Mouse (Mus musculus) cerebellum, postnatal 36 days (tissue): ENCODE data around the gene Wdr64.
A peak's percentile ranks its signal among the peaks of the same experiment; 100 is the strongest.

Source experiments
- DNase-seq, 2 experiments: peaks; one replicate each; pipeline ENCODE4 v3.0.0; 2021 to 2022; ENCODE audit warnings: mixed read lengths in 2 of 2

Gene Wdr64

DNA sequence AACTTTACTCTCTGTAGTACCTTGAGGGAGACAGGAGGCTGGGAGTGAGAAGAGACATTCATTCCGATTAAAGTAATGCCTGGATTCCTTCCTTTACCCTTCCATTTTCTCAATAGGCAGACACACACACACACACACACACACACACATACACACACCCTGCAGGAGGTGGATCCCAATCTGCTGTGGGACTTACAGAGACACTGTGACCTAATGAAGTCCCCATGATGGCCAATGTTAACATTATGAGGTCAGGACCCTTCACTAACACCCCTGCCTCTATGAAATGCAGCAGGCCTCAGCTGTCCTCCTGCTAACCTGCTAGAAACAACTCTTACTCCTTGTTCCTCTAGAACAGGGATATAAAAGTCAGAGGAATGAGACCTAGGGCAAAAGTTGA lies at the start of gene Wdr64:
Gene Wdr64, plus strand, starts transcription at position 301 of the 400 bp plus-strand sequence.
- DNase-seq, result no peak

DNA sequence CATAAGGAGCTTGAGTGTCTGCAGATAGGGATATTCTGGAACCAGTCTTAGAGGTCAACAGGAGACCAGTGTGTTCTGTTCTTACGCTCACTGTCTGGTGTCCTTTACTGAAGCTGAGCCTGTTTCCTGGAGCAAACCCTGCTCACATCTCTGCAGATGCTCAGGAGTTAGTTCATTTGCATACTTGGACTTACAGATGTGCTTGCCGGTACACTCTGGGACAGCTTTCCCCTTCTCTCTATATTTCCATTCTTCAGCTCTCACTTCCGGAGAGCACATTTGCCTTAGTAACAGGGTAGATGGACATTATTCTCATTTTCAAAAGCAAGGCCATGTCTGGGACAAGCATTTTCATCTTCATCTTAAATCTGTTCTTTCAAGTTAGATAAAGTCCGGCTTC lies 49.8 kb upstream of the Wdr64 start:
- no peak for DNase-seq

GRCm38 (mm10) chr1:175659900-175660299 lies 38.5 kb upstream of the Wdr64 start:
- no peak for DNase-seq

DNA sequence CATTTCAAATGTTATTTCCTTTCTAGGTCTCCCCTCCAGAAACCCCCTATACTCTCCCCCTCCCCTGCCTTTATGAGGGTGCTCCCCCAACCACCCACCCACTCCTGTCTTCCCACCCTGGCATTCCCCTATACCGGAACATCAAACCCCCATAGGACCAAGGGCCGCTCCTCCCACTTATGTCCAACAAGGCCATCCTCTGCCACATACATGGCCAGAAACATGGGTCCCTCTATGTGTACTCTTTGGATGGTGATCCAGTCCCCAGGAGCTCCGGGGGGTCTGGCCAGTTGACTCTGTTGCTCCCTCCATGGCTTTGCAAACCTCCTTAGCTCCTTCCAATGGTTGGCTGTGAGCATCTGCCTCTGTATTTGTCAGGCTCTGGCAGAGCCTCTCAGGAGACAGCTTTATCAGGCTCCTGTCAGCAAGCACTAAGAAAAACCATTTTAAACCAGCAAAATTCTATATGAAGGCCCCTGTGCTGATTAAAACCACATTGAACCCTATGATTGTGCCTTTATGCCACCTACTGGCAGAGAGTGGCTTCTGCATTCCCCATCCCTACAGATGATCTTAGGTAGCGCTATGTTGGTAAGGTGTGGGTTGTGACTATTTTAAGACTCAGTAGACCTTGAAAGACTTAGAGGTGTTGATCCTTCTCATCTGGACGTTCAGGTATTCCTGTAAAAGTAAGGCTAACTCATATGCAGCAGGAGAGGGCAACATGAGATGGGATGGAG lies 29.6 kb upstream of the Wdr64 start:
- DNase-seq, result peak in 1 of 2 experiments; percentile 16

GRCm38 (mm10) chr1:175669456-175669855 lies 28.9 kb upstream of the Wdr64 start:
- DNase-seq, result no peak

DNA sequence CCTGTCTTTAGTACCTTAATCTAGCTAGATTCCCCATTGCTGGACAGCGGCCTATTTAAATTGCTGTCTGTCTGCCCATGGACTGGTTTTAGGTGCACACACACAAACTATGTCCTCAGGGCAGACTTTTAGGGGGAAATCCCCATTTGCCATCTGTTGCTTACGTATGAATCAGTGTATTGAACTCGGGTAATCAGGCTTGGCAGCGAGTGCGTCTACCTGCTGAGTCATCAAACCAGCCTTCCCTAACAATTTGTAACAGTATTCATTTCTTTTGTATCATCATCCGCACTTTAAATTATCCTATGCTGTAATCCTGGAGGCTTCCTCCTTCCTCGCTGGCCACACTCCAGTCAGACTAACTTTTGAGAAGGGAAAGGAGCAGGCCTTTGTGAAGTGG lies 28.4 kb upstream of the Wdr64 start:
- no peak for DNase-seq

DNA sequence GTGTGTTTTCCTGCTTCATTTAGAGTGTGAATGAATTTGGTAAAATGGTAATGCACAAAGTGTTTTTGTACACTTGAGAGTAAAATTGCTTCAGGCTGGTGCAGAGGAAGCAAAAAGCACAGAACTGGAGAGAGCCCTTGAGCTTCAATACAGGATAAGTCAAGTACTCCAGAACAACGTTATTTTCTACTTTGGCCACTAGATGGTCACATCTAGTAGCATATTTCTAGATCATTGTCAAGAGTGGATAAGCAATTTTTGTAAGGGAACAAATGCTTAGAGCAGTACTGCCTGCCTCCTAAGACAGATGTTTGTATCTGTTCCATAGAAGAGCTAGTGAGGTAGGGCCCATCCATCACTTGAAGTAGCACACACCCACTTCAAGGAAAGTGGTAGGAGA lies 26.8 kb upstream of the Wdr64 start:
- DNase-seq, result no peak

GRCm38 (mm10) chr1:175673563-175674325 lies 24.6 kb upstream of the Wdr64 start:
- DNase-seq, result no peak

- no peak for DNase-seq
These were observed 23.3 kb upstream of the Wdr64 start for GRCm38 (mm10) chr1:175675116-175675515.

DNA sequence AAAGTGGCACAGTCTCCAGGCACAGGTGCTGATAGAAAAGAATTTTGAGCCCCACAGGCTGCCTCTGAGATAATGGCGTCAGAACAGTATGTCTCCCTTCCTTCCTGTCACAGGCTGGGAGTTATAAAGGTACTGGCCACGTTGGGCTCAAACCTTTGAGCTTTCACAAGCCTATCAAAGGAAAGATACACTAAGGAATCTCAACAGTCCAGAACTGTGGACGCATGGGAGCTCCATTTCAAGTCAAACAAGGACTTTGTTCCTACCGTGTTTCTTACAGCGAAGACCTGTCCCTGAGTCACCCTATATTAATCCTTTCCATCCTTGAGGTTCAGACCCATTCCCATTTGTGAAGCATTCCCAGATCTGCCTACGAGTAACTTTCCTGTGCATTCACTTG lies 20.9 kb upstream of the Wdr64 start:
- no peak for DNase-seq

GRCm38 (mm10) chr1:175680995-175681394 lies 17.4 kb upstream of the Wdr64 start:
- no peak for DNase-seq

DNA sequence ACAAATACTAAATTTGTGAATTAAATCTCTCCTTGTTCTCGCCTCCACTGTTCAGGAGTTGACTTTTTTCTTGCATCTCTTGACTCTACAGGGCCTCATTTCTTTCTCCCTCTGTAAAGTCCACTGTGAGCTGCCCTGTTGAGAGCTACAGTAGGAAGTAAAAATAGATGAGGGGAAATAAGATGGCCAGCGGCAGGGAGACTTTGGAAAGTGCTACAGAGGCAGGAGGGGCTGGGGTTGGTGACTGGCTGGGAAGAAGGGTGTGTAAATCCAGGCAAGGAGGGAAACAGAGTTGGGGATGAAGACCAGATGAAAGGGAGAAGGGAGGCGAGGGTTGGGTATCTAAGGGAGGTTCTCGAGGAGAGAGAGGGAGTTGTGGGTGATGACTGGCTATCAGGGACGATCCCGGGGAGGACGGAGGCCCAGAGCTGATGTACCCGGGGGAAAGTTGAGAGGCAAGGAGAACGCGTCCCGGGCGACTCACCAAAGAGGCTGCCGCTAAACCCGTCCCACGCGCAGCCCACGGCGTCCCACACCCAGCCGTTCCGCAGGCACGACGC lies 6.6 kb upstream of the Wdr64 start:
- peak in 1 of 2 experiments; percentile 5 for DNase-seq

- DNase-seq, result peak; percentile 96 to 98
These were observed 6.0 kb upstream of the Wdr64 start, which contains the start of the genes Opn3 and Chml for GRCm38 (mm10) chr1:175692246-175692996. Gene Opn3, minus strand, starts transcription at chr1:175692776. Gene Chml, minus strand, starts transcription at chr1:175692901.

GRCm38 (mm10) chr1:175692997-175693361 lies 5.4 kb upstream of the Wdr64 start:
- DNase-seq, result no peak

- DNase-seq, result peak; percentile 9 to 13
These were observed 4.9 kb upstream of the Wdr64 start for GRCm38 (mm10) chr1:175693429-175693960.

DNA sequence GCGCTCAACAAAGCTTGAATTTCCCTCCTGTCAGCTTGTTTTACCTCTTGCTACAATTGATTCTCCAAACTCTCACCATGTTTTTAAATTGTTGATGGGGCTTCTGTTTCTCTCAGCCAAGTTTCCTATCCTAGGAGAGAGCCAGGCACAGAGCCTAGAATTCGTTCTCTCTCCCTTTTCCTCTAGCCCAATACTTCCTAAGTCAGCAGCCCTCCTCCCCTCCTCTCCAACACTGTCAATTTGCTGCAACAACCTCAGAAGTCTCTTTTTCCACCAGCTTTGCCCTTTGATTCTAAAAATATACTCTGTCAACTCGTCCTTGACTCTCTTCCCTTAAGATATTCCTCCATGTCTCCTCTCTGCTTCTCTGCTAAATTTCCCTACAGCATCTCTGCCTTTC lies 982 bp downstream of the Wdr64 start:
- DNase-seq, result no peak

DNA sequence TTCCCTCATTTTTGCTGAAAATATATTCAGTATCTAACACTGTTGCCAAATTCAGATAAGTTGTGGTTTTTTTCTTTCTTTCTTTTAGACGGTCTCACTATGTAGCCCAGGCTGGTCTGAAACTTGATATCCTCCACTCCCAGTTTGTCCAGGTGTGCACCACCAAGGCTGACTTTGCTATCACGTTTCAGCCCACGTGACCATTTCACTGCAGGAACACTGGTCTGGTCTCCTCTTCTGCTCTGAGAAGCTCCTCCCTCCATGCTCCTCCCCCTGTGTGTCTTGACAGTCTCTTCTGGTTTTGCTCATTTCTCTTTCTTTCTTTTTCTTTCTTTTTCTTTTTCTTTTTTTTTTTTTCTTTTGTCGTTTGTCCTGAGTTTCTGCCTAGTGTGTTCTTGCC lies 1.4 kb downstream of the Wdr64 start:
- no peak for DNase-seq

- DNase-seq, result no peak
These were observed 2.8 kb downstream of the Wdr64 start for GRCm38 (mm10) chr1:175701145-175701544.

DNA sequence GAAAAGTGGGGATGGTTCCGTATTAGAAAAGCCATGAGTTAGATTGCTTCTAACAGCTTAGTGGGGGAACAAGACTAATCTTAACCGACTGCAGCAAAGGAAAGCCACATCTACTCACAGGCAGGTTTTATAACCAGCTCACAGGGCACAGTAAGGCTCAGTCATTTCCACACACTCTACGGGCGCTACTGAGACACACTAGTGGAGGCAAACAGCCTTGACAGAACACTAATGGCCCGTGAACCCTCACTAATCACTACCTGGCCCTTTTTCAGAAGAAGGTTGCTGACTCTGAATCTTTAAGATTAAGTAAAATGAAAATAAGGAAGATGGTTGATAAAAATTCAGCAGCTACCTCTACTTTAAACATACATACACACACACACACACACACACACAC lies 9.2 kb downstream of the Wdr64 start:
- DNase-seq, result no peak

- no peak for DNase-seq
These were observed 9.6 kb downstream of the Wdr64 start for GRCm38 (mm10) chr1:175708013-175708412.

DNA sequence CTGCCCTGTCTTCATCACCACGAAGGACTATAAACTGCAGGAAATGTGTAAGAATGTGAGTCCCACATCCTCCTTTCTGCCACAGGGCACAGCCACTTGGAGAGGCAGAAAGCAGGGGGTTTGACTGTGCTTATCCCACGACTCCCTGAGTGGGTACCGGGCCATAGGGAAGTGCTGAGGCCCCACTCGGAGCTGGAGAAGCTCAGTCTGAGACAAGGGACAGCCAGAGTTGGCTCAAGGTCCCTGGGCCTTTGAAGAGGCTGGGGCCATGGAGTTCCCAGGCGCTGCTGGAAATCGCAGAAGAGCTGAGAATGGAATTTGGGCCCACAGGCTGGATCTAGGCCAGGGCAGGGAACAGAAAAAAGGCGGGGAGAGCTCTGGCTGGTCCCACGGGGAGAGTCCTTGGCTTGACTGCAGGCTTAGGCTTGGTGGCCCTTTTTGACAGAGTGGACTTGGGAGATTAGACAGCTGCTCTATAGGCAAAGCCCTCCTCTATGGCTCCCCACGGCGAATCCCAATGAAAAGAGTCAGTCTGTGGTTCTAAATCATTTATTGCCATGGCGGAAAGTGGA lies 14.0 kb downstream of the Wdr64 start:
- no peak for DNase-seq

DNA sequence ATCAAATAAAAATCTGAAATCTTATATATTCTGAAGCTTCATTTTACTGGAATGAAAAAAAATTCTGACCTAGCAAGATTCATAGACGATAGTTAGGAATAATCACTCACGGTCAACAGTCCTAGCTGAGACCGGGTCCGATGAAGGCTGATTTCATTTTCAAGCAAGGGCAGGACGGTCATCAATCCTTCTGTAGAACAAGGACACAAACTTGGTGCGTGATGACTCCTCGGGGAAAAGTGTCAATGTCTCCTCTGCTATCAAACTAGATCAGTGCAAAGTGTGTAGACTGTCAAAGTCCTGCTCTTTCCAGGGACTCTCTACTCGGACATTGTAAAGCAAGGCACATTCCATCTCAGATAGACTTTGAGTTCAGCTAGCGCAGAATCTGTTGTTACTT lies 18.4 kb downstream of the Wdr64 start:
- no peak for DNase-seq

- DNase-seq, result no peak
These were observed 27.4 kb downstream of the Wdr64 start for GRCm38 (mm10) chr1:175725771-175726170.
